7 mouse cellular contexts compared by ENCODE assay signal in genomic region chr1:130462867-130463266, GRCm38 (mm10). TPM values are rescaled to one million over a fixed set of nuclear protein-coding genes. Genes with fewer than 3 reads are reported as not detected.
DNase-seq lines count a peak whose midpoint lies in the region; ATAC-seq lines count a peak whose summit lies in the region.

No protein-coding gene starts in this region.

- peak overlapping the region; percentile 82 for H3K27ac ChIP-seq in forebrain, embryonic 10.5 days
- peak overlapping the region; percentile 86; the same call in 1 of the 2 replicates for H3K27ac ChIP-seq in liver, embryonic 12.5 days

- H3K9me3 ChIP-seq in forebrain, embryonic 10.5 days = no peaks in the 10 kb centered on the region
- H3K9me3 ChIP-seq in liver, embryonic 12.5 days (replicated peaks) = no peaks in the 10 kb centered on the region

- no peak; the same call in 1 of the 2 replicates for ATAC-seq in liver, embryonic 12.5 days

- H3K27me3 ChIP-seq in forebrain, embryonic 10.5 days (ENCODE audit: poor library complexity, severe bottlenecking) = peaks cover 13% of the 10 kb centered on the region
- H3K27me3 ChIP-seq in liver, embryonic 12.5 days (replicated peaks) = no peaks in the 10 kb centered on the region

- H3K4me1 ChIP-seq in forebrain, embryonic 10.5 days = peaks cover 10% of the 10 kb centered on the region
- H3K4me1 ChIP-seq in liver, embryonic 12.5 days = peaks cover 19% of the 10 kb centered on the region

- 5% methylated on average over 4 of the region's 4 CpGs for WGBS in forebrain, embryonic 10.5 days
- 11% methylated on average over 4 of the region's 4 CpGs for WGBS in liver, embryonic 12.5 days (ENCODE audit: insufficient replicate concordance)

- peak overlapping the region; percentile 68 for H3K4me3 ChIP-seq in forebrain, embryonic 10.5 days
- H3K4me3 ChIP-seq in liver, embryonic 12.5 days = peak overlapping the region; percentile 69

- peak overlapping the region; percentile 79 for H3K9ac ChIP-seq in liver, embryonic 12.5 days

- peak; percentile 20 to 27 for DNase-seq in left cerebral cortex, postnatal 14 days (ENCODE audit: low spot score in 2 of 2)
- DNase-seq in left cerebral cortex, postnatal 36 days (ENCODE audit: low spot score in 2 of 2) = no peak
- peak; percentile 50 for DNase-seq in brain, adult 2 months (ENCODE audit: low read depth, low spot score)
- DNase-seq in forebrain, embryonic 10.5 days (ENCODE audit: extremely low spot score, low spot score) = no peak
- DNase-seq in thymus, postnatal 10 days (ENCODE audit: low spot score in 2 of 2) = no peak
- no peak for DNase-seq in spleen, postnatal 36 days (ENCODE audit: low spot score in 2 of 2)

- intact Hi-C loops in left cerebral cortex, postnatal 14 days (cut with DNase I) = no loop called here
- intact Hi-C loops in left cerebral cortex, postnatal 36 days (cut with DNase I) = no loop called here

- H3K4me2 ChIP-seq in liver, embryonic 12.5 days = peak overlapping the region; percentile 76

- H3K36me3 ChIP-seq in forebrain, embryonic 10.5 days (replicated peaks) = no peaks in the 10 kb centered on the region
- peaks cover 12% of the 10 kb centered on the region for H3K36me3 ChIP-seq in liver, embryonic 12.5 days

RNA-seq across cellular contexts. Expression of gene Cd55, which starts 0.3 kb away (rescaled TPM):
- 1 to 10 TPM; 6.5 to 7.1 TPM for total RNA-seq in left cerebral cortex, postnatal 14 days (2021)
- total RNA-seq in left cerebral cortex, postnatal 36 days (2021) = 1 to 10 TPM; 5.2 to 5.5 TPM
- polyA plus RNA-seq in forebrain, embryonic 10.5 days (2016; fragmentation: Nextera tagmentation; extraction: Ambion mirVana) = 1.3 and 1.6 TPM in 2 replicates
- polyA plus RNA-seq in liver, embryonic 12.5 days (2016; fragmentation: Nextera tagmentation; extraction: Ambion mirVana) = 23.7 and 26.2 TPM in 2 replicates

RNA-seq across cellular contexts. Expression of gene Cd55b, which starts 40.1 kb away (rescaled TPM):
- under 1 TPM in 1 of 2 experiments, not detected in 1; 0.59 TPM for total RNA-seq in left cerebral cortex, postnatal 14 days (2021)
- not detected for total RNA-seq in left cerebral cortex, postnatal 36 days (2021)
- polyA plus RNA-seq in forebrain, embryonic 10.5 days (2016; fragmentation: Nextera tagmentation; extraction: Ambion mirVana) = not detected in 2 replicates
- 0.14 TPM in 1 of 2 replicates, not detected in the other for polyA plus RNA-seq in liver, embryonic 12.5 days (2016; fragmentation: Nextera tagmentation; extraction: Ambion mirVana)

Comparison
In these comparisons a context has a peak if more than half of its experiments do, and no peak if none do; other contexts are left out.
1. DNase-seq: peak in left cerebral cortex, postnatal 14 days (2 of 2) and brain, adult 2 months (single experiment); none in left cerebral cortex, postnatal 36 days (0 of 2), forebrain, embryonic 10.5 days (single experiment), thymus, postnatal 10 days (0 of 2) and spleen, postnatal 36 days (0 of 2).